Mouse (Mus musculus): Measurements from ENCODE around the gene Eno1.

DNA sequence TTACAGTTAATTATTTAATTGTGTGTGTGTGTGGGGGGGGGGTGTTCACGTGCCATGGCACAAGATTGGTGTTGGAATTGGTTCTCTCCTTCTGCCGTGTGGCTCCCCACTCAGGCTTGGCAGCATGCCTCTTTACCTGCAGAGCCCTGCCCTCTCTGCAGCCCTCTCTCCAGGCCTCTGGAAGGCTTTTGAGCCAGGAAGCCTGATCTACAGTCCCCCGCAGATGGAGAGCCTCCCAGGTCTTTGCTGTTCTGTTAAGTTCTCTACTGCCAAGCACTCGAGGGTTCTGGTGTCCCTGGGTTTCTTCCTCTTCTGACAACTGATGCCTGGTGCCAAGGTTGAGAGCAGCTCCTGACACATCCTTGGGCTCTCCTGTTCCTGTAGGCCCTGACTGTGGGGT lies 17.9 kb downstream of the Eno1 start:
- no peak for TF ChIP-seq GATA1 (IDR thresholded peaks at IDR 0.05; ENCODE audit: low read length)
- TF ChIP-seq TAL1 (IDR thresholded peaks at IDR 0.05; ENCODE audit: low read length) = no peak
